Mouse (Mus musculus): ENCODE data around the gene C1qb.
A peak's percentile ranks its signal among the peaks of the same experiment; 100 is the strongest.

GRCm38 (mm10) chr4:136841056-136841455 lies 44.9 kb downstream of the C1qb start:
- no peak for TF ChIP-seq MYOD1 (IDR thresholded peaks at IDR 0.05; ENCODE audit: control insufficient read depth, insufficient read length, low read depth)
- no peak for TF ChIP-seq MYOG (IDR thresholded peaks at IDR 0.05; ENCODE audit: control insufficient read depth, extremely low read depth, insufficient read length)
- peak; percentile 53 for TF ChIP-seq CTCF (IDR thresholded peaks at IDR 0.05; ENCODE audit: control insufficient read depth, insufficient read depth, insufficient read length)
- no peak for TF ChIP-seq CEBPB (IDR thresholded peaks at IDR 0.05; ENCODE audit: low read depth)

All from C2C12 (cell line).